Mouse (Mus musculus) thymus, adult 18-20 months (tissue): Measurements from ENCODE around the gene Gpm6a.
"Not testable (repeated sequence)": the region's sequence is repeated elsewhere in the genome, so short reads cannot be mapped to it uniquely, and the experiment has no call there.

Source experiments
- DNase-seq, 2 experiments: peaks; one replicate each; pipeline ENCODE4 v3.0.0; 2022; ENCODE audit warnings: mixed read lengths in 2 of 2

Gene Gpm6a

GRCm38 (mm10) chr8:55012228-55012627 lies 57.6 kb downstream of the Gpm6a start:
- DNase-seq = no peak

- no peak for DNase-seq
These were observed 62.4 kb downstream of the Gpm6a start for GRCm38 (mm10) chr8:55017071-55017470.

- DNase-seq = no peak
These were observed 71.4 kb downstream of the Gpm6a start for GRCm38 (mm10) chr8:55025851-55026660.

DNA sequence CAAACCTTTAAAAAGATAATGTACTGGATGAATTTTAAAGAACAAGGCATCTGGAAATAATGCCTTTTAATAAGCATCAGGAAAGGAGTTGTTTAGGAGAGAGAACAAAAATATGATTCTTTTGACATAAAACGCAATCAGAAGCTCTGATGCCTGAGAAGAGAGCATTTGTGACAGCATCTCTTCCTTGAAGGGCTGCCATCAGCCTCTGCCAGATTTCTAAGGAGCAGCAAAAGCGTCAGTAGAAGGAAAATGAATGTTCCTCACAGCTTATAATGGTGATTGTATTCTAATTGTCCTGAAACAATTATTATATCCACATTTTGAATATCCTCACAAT lies 72.0 kb downstream of the Gpm6a start:
- DNase-seq = no peak

DNA sequence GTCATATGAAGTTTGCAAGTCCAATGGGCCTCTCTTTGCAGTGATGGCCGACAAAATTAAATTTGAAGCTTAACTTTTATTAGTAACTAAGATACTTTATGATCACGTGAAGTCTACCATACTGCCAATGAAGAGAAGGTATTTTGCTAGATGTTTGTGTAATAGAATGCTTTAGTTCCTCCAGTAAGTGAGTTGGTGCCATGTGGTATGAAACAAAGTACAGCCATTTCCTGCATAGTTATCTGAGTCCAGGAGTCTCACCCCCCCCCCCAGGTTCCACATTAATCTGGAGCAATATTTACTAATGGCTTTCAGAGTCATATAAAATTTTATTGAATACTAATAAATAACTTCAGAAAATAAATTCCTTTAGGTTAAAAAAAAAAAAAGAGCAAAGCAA lies 73.7 kb downstream of the Gpm6a start:
- DNase-seq = no peak

DNA sequence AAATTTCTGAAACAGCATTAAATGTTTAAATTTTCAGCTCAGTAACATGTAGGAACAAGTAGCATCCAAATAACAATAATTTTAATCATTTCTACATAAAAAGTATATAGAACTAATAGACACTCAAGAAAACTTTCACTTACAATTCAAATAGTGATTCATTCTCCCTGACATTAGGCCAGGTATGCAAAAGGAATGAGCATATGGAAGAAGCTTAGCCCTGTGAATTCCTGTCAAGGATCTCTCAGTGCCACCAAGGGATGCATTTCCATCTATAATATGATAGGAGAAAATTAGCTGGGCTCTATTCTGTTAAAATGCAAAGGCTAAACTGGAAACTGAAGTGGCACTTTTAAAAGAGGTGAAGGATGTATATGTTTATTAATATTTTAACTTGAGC lies 76.5 kb downstream of the Gpm6a start:
- DNase-seq = no peak

GRCm38 (mm10) chr8:55034309-55034708 lies 79.7 kb downstream of the Gpm6a start:
- DNase-seq = no peak

GRCm38 (mm10) chr8:55035416-55035815 lies 80.8 kb downstream of the Gpm6a start:
- no peak for DNase-seq

DNA sequence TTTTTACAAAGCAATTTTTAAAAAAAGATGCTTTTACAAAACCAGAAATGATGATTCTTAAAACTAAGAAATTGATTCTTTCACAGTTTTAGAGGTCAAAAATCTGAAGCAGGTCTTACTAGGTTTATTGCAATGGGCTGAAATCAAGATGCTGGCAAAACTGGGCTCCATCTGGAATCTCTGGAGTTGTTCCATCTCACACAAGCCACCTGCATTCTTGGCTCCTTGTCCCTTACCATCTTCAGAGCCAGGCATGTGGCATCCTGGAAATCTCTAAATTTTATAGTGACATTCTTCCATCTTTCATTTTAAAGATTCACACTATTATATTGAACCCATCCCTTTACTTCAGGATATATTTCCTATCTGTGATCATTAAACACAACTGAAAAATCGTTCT lies 88.3 kb downstream of the Gpm6a start:
- no peak for DNase-seq

DNA sequence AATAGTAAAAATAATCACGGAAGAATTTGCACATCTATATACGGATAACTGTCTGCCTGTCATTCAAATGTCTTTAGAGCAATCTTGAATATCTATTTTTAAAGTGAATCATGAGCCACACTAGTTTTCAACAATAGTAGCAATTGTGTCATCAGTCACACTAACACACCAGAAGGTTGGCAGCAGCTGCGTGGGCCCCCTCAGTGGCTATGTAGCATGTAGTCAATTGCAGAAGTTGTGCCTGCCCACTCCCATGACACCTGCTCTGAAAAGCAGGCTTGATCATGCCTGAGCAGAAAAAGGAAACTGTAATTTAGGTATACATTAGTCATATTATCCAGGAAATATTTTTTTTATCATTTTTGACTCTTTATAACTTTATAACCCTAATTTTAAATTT lies 93.8 kb downstream of the Gpm6a start:
- DNase-seq = no peak

GRCm38 (mm10) chr8:55049979-55050378 lies 95.3 kb downstream of the Gpm6a start:
- DNase-seq = no peak

DNA sequence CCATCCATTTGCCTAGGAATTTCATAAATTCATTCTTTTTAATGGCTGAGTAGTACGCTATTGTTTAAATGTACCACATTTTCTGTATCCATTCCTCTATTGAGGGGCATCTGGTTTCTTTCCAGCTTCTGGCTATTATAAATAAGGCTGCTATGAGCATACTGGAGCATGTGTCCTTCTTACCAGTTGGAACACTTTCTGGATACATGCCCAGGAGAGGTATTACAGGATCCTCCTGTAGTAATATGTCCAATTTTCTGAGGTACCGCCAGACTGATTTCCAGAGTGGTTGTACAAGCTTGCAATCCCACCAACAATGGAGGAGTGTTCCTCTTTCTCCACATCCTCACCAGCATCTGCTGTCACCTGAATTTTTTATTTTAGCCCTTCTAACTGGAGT lies 114.2 kb downstream of the Gpm6a start:
- DNase-seq = not testable (repeated sequence)

- DNase-seq = no peak
These were observed 118.8 kb downstream of the Gpm6a start for GRCm38 (mm10) chr8:55073481-55073880.

GRCm38 (mm10) chr8:55102195-55102594 lies 147.6 kb downstream of the Gpm6a start:
- DNase-seq = no peak

- no peak for DNase-seq
These were observed 148.4 kb downstream of the Gpm6a start for GRCm38 (mm10) chr8:55103065-55103464.

DNA sequence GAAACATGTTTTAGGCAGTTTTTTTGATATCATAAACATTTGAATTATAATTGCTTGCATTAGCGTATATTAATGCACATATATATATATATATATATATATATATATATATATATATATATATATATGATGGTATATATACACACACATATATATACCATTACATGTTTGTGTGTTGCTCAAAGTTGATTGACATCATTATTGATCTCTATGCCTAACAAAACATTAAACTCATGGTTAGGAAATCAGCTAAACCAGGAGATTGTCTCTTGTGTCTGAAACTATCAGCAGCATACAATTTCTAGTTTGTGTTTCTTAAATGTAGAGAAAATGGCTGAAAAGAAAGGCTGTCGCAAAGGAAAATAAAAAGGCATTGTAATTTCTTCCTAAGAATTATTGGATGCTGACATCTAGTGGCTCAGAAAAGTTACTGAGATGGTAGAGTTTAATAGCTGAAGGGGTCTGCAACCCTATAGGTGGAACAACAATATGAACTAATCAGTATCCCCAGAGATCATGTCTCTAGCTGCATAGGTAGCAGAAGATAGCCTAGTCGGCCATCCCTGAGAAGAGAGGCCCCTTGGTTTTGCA lies 149.3 kb downstream of the Gpm6a start:
- DNase-seq = no peak
